Mouse (Mus musculus): ENCODE measurements around the gene Sprr2b. TPM values are rescaled to one million over a fixed set of nuclear protein-coding genes. Genes with fewer than 3 reads are reported as not detected.
A peak's percentile ranks its signal among the peaks of the same experiment; 100 is the strongest.
"Not testable (repeated sequence)": the region's sequence is repeated elsewhere in the genome, so short reads cannot be mapped to it uniquely, and the experiment has no call there.

Sprr2b gene
- not detected in 2 replicates for polyA plus RNA-seq (2012; rRNA removed)

- DNase-seq (ENCODE audit: low read depth, low spot score) = no peak
- WGBS = 69% methylated on average over 2 of the region's 2 CpGs
Measured at GRCm38 (mm10) chr3:92316320-92316719, at the start of gene Sprr2b. Sprr2b (plus strand) TSS chr3:92316620.

GRCm38 (mm10) chr3:92271414-92271985, 44.9 kb upstream of the Sprr2b start:
- WGBS = no CpG with 5 or more reads among the region's 4 CpGs
- DNase-seq (ENCODE audit: low read depth, low spot score) = not testable (repeated sequence)

- not testable (repeated sequence) for DNase-seq (ENCODE audit: low read depth, low spot score)
Measured at GRCm38 (mm10) chr3:92273504-92273903, 42.9 kb upstream of the Sprr2b start.

GRCm38 (mm10) chr3:92274018-92274417, 42.4 kb upstream of the Sprr2b start:
- no CpG with 5 or more reads among the region's 1 CpGs for WGBS
- DNase-seq (ENCODE audit: low read depth, low spot score) = not testable (repeated sequence)

- DNase-seq (ENCODE audit: low read depth, low spot score) = not testable (repeated sequence)
Measured at GRCm38 (mm10) chr3:92279663-92280062, 36.8 kb upstream of the Sprr2b start.

GRCm38 (mm10) chr3:92280963-92281606, 35.3 kb upstream of the Sprr2b start:
- DNase-seq (ENCODE audit: low read depth, low spot score) = peak; percentile 28
- WGBS = 26% methylated on average over 5 of the region's 12 CpGs

GRCm38 (mm10) chr3:92285101-92285500, 31.3 kb upstream of the Sprr2b start, which contains the start of gene Sprr2a3:
Sprr2a3 (plus strand) TSS chr3:92285417.
- WGBS = 43% methylated on average over 1 of the region's 1 CpGs
- not testable (repeated sequence) for DNase-seq (ENCODE audit: low read depth, low spot score)

- 90% methylated on average over 6 of the region's 6 CpGs for WGBS
- DNase-seq (ENCODE audit: low read depth, low spot score) = not testable (repeated sequence)
Measured at GRCm38 (mm10) chr3:92288489-92288888, 27.9 kb upstream of the Sprr2b start.

GRCm38 (mm10) chr3:92307406-92307805, 9.0 kb upstream of the Sprr2b start:
- no peak for DNase-seq (ENCODE audit: low read depth, low spot score)
- WGBS = 89% methylated on average over 1 of the region's 1 CpGs

GRCm38 (mm10) chr3:92317384-92317783, 964 bp downstream of the Sprr2b start:
- WGBS = 77% methylated on average over 2 of the region's 2 CpGs
- DNase-seq (ENCODE audit: low read depth, low spot score) = no peak

GRCm38 (mm10) chr3:92336278-92336677, 19.9 kb downstream of the Sprr2b start:
- no peak for DNase-seq (ENCODE audit: low read depth, low spot score)
- WGBS = 33% methylated on average over 1 of the region's 1 CpGs

GRCm38 (mm10) chr3:92338840-92339239, 22.4 kb downstream of the Sprr2b start, which contains the start of gene Sprr2d:
Sprr2d (plus strand) TSS chr3:92339140.
- WGBS = 92% methylated on average over 5 of the region's 5 CpGs
- DNase-seq (ENCODE audit: low read depth, low spot score) = no peak

- no peak for DNase-seq (ENCODE audit: low read depth, low spot score)
- 77% methylated on average over 2 of the region's 2 CpGs for WGBS
Measured at GRCm38 (mm10) chr3:92351843-92352242, 35.4 kb downstream of the Sprr2b start, which contains the start of gene Sprr2e. Sprr2e (plus strand) TSS chr3:92352143.

- DNase-seq (ENCODE audit: low read depth, low spot score) = no peak
Measured at GRCm38 (mm10) chr3:92361619-92362018, 45.2 kb downstream of the Sprr2b start.

- DNase-seq (ENCODE audit: low read depth, low spot score) = no peak
- WGBS = 59% methylated on average over 3 of the region's 3 CpGs
Measured at GRCm38 (mm10) chr3:92364887-92365286, 48.5 kb downstream of the Sprr2b start, which contains the start of gene Sprr2f. Sprr2f (plus strand) TSS chr3:92365187.

Other genes starting within 250 kb of the Sprr2b start
- gene Lor, start 233.5 kb upstream of the Sprr2b start, polyA plus RNA-seq (2012; rRNA removed) = 0.09 TPM in 1 of 2 replicates, not detected in the other
- not detected in 2 replicates for gene Prr9, start 192.7 kb upstream of the Sprr2b start, polyA plus RNA-seq (2012; rRNA removed)
- not detected in 2 replicates for gene Lelp1, start 173.9 kb upstream of the Sprr2b start, polyA plus RNA-seq (2012; rRNA removed)
- gene Sprr2a1, start 100.8 kb upstream of the Sprr2b start, polyA plus RNA-seq (2012; rRNA removed) = 53.2 and 93.1 TPM in 2 replicates
- 24,207 and 25,946 TPM in 2 replicates for gene Sprr2a2, start 100.7 kb upstream of the Sprr2b start, polyA plus RNA-seq (2012; rRNA removed)
- gene Sprr2a3, start 31.2 kb upstream of the Sprr2b start, polyA plus RNA-seq (2012; rRNA removed) = 210 and 226 TPM in 2 replicates
- gene Sprr2d, start 22.5 kb downstream of the Sprr2b start, polyA plus RNA-seq (2012; rRNA removed) = not detected in 2 replicates
- not detected in 2 replicates for gene Sprr2e, start 35.5 kb downstream of the Sprr2b start, polyA plus RNA-seq (2012; rRNA removed)
- gene Sprr2f, start 48.6 kb downstream of the Sprr2b start, polyA plus RNA-seq (2012; rRNA removed) = not detected in 2 replicates
- gene Sprr2h, start 69.1 kb downstream of the Sprr2b start, polyA plus RNA-seq (2012; rRNA removed) = 0.16 TPM in 1 of 2 replicates, not detected in the other
- gene Sprr2i, start 91.4 kb downstream of the Sprr2b start, polyA plus RNA-seq (2012; rRNA removed) = not detected in 2 replicates
- gene Sprr2j-ps, start 101.5 kb downstream of the Sprr2b start, polyA plus RNA-seq (2012; rRNA removed) = not detected in 2 replicates
- gene Gm9774, start 112.8 kb downstream of the Sprr2b start, polyA plus RNA-seq (2012; rRNA removed) = 7.5 and 8.2 TPM in 2 replicates
- not detected in 2 replicates for gene Sprr2k, start 116.0 kb downstream of the Sprr2b start, polyA plus RNA-seq (2012; rRNA removed)
- not detected in 2 replicates for gene Sprr1b, start 122.2 kb downstream of the Sprr2b start, polyA plus RNA-seq (2012; rRNA removed)
- 0.37 TPM in 1 of 2 replicates, not detected in the other for gene Sprr3, start 142.1 kb downstream of the Sprr2b start, polyA plus RNA-seq (2012; rRNA removed)
- gene Sprr1a, start 169.3 kb downstream of the Sprr2b start, polyA plus RNA-seq (2012; rRNA removed) = 8.5 and 16.7 TPM in 2 replicates
- gene Sprr4, start 183.9 kb downstream of the Sprr2b start, polyA plus RNA-seq (2012; rRNA removed) = not detected in 2 replicates
- gene 2310046K23Rik, start 217.9 kb downstream of the Sprr2b start, polyA plus RNA-seq (2012; rRNA removed) = not detected in 2 replicates

All from large intestine, adult 2 months (tissue).